Mouse (Mus musculus): ENCODE data around the gene Zxdc. TPM values are rescaled to one million over a fixed set of nuclear protein-coding genes. Genes with fewer than 3 reads are reported as not detected.

Gene Zxdc
- polyA plus RNA-seq (2015; fragmentation: Nextera tagmentation; extraction: Ambion mirVana): 7.7 and 9.7 TPM in 2 replicates

DNA sequence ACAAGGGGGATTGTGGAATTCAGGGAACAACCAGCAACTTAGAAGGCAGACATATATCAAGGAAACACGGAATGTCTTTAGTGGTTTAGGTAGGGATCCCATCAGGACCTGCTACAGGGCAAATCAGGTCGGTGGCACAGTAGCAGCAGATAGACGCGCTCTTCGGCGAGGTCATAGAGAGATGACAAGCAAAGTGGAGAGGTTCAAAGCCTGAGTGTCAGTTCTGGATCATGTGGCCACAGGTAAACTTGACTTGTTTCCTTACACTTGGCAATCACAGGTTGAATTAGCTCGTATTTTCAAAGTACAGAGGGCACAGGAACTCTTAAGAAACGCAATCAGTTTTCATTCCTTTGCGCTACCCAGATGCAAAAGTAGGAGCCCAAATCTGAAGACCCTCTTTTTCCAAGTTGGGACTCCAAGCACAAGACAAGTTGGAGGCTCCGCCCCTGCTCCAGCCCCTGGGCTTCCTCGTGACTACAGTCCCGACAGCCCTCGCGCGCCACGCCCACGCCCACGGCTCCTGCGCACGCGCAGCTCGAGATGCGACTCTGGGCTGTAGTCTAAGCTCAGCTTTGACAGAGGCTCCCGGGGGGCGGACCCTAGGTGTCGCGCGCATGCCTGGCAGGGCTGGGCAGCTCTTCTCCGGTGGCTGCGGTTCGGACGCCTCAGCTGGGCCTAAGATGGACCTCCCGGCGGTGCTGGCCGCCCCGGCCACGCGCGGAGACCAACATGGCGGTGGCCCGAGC, at the start of gene Zxdc:
Zxdc (plus strand) TSS at position 517 of the 749 bp plus-strand sequence.
- WGBS: 6% methylated on average over 41 of the region's 41 CpGs
- peak within 1 kb of the TSS; percentile 90 for H3K27ac ChIP-seq (ENCODE audit: low read depth, low read length)
- peak within 1 kb of the TSS; percentile 89 for H3K4me2 ChIP-seq (ENCODE audit: low read length)
- no peaks in the 10 kb centered on the region for H3K27me3 ChIP-seq (replicated peaks; ENCODE audit: control insufficient read depth, insufficient read depth, low read length)
- peak within 1 kb of the TSS; percentile 92 for H3K9ac ChIP-seq (ENCODE audit: low read depth, low read length)
- H3K4me1 ChIP-seq (ENCODE audit: control insufficient read depth, insufficient read depth, low read depth, low read length): peaks cover 19% of the 10 kb centered on the region
- peaks cover 7% of the 10 kb centered on the region for H3K36me3 ChIP-seq (ENCODE audit: control insufficient read depth, insufficient read depth, low read length)
- ATAC-seq: peak; percentile 99
- no peaks in the 10 kb centered on the region for H3K9me3 ChIP-seq (ENCODE audit: control insufficient read depth, low read length)
- H3K4me3 ChIP-seq (ENCODE audit: low read length): peak within 1 kb of the TSS; percentile 91

DNA sequence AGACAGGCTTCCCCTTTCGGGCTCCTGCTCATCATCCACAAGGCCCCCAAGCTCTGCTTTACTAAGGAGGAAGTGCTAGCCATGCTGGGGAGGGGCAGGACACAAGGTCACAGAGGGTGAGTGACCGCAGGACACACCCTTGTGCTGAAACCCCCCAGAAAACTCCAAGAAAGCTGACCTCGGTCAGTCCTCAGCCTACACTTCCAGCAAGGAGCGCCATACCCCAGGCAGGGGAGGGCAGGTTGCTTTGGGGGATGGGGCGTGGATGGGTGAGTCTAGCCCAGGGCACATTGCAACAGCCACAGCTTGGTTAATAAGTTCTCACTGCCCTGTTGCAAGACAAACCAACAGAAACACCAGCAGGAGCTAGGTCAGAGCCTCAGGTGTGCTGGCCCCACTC, 48.9 kb upstream of the Zxdc start:
- peaks cover 6% of the 10 kb centered on the region for H3K4me1 ChIP-seq (ENCODE audit: control insufficient read depth, insufficient read depth, low read depth, low read length)
- no peaks in the 10 kb centered on the region for H3K9me3 ChIP-seq (ENCODE audit: control insufficient read depth, low read length)
- no peak overlapping the region for H3K4me3 ChIP-seq (ENCODE audit: low read length)
- no peak overlapping the region for H3K9ac ChIP-seq (ENCODE audit: low read depth, low read length)
- H3K27ac ChIP-seq (ENCODE audit: low read depth, low read length): no peak overlapping the region
- H3K4me2 ChIP-seq (ENCODE audit: low read length): no peak overlapping the region
- WGBS: 82% methylated on average over 5 of the region's 5 CpGs
- H3K36me3 ChIP-seq (ENCODE audit: control insufficient read depth, insufficient read depth, low read length): no peaks in the 10 kb centered on the region
- no peak for ATAC-seq
- peaks cover 2% of the 10 kb centered on the region for H3K27me3 ChIP-seq (replicated peaks; ENCODE audit: control insufficient read depth, insufficient read depth, low read length)

- Histone ChIP-seq H3K36me3 (ENCODE audit: control insufficient read depth, insufficient read depth, low read length) (no peaks in the 10 kb centered on the region), H3K9ac (ENCODE audit: low read depth, low read length) (no peak overlapping the region), H3K9me3 (ENCODE audit: control insufficient read depth, low read length) (no peaks in the 10 kb centered on the region), H3K4me3 (ENCODE audit: low read length) (no peak overlapping the region), H3K4me1 (ENCODE audit: control insufficient read depth, insufficient read depth, low read depth, low read length) (peaks cover 6% of the 10 kb centered on the region), H3K27ac (ENCODE audit: low read depth, low read length) (no peak overlapping the region), H3K4me2 (ENCODE audit: low read length) (no peak overlapping the region), H3K27me3 (replicated peaks; ENCODE audit: control insufficient read depth, insufficient read depth, low read length) (peaks cover 2% of the 10 kb centered on the region)
- no peak for ATAC-seq
- WGBS: 57% methylated on average over 4 of the region's 4 CpGs
These were observed 47.5 kb upstream of the Zxdc start for GRCm38 (mm10) chr6:90321811-90322210.

DNA sequence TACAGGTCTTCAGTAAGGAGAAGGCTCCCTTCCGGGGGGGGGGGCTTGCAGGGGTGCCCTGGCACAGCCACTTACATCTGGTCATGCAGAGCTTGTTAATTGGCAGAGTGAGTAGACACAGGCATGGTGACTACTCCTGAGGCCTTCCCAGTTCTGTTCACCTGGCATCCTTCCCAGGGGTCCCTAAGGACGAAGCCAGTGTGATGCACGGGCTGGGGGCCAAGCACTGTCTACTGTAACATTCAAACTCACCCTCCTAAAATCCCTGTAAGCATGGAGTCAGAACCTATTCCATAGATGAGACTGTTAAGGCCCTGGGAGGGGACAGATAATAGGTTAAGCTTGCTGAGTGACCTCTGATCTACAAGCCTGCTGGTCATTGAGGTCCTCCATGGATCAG, 45.3 kb upstream of the Zxdc start:
- 0 out of 2 replicates have a peak, but pooled peaks have one; percentile 34 for ATAC-seq
- Histone ChIP-seq H3K36me3 (ENCODE audit: control insufficient read depth, insufficient read depth, low read length) (no peaks in the 10 kb centered on the region), H3K4me2 (ENCODE audit: low read length) (no peak overlapping the region), H3K27me3 (replicated peaks; ENCODE audit: control insufficient read depth, insufficient read depth, low read length) (peaks cover 2% of the 10 kb centered on the region), H3K9ac (ENCODE audit: low read depth, low read length) (no peak overlapping the region), H3K4me3 (ENCODE audit: low read length) (no peak overlapping the region), H3K4me1 (ENCODE audit: control insufficient read depth, insufficient read depth, low read depth, low read length) (peaks cover 6% of the 10 kb centered on the region), H3K9me3 (ENCODE audit: control insufficient read depth, low read length) (no peaks in the 10 kb centered on the region), H3K27ac (ENCODE audit: low read depth, low read length) (no peak overlapping the region)
- WGBS: 73% methylated on average over 3 of the region's 3 CpGs

GRCm38 (mm10) chr6:90324463-90324862, 44.8 kb upstream of the Zxdc start:
- Histone ChIP-seq H3K9ac (ENCODE audit: low read depth, low read length) (no peak overlapping the region), H3K4me2 (ENCODE audit: low read length) (no peak overlapping the region), H3K27ac (ENCODE audit: low read depth, low read length) (no peak overlapping the region), H3K4me1 (ENCODE audit: control insufficient read depth, insufficient read depth, low read depth, low read length) (peaks cover 6% of the 10 kb centered on the region), H3K9me3 (ENCODE audit: control insufficient read depth, low read length) (no peaks in the 10 kb centered on the region), H3K4me3 (ENCODE audit: low read length) (no peak overlapping the region), H3K36me3 (ENCODE audit: control insufficient read depth, insufficient read depth, low read length) (no peaks in the 10 kb centered on the region), H3K27me3 (replicated peaks; ENCODE audit: control insufficient read depth, insufficient read depth, low read length) (peaks cover 2% of the 10 kb centered on the region)
- 0 out of 2 replicates have a peak, but pooled peaks have one; percentile 9 for ATAC-seq
- 67% methylated on average over 3 of the region's 3 CpGs for WGBS

DNA sequence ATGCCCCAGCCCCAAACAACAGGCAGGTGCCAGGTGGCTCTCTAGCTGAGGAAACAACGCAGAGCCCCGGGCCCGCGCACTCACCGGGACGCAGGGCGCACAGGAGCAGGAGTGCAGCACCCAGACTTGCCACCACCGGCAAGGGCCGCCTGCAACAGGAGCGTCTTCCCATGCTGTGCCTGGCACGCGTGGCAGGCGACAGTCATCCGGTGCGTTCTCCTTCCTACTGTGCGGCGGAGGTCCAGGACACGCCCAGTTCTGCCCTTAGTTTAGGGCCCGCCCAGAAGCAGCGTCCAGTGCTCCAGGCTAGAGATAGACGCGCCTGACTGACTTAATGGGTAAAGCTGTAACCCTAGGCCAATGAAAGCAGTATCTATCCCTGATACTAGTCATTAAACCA, 44.3 kb upstream of the Zxdc start, which contains the start of gene Chst13:
Chst13 (minus strand) TSS at position 195 of the 400 bp plus-strand sequence.
- peak; percentile 25; the same call in 1 of the 2 replicates for ATAC-seq
- Histone ChIP-seq H3K4me2 (ENCODE audit: low read length) (peak within 1 kb of the TSS; percentile 52), H3K27ac (ENCODE audit: low read depth, low read length) (no peak within 1 kb of the TSS), H3K27me3 (replicated peaks; ENCODE audit: control insufficient read depth, insufficient read depth, low read length) (peaks cover 2% of the 10 kb centered on the region), H3K9me3 (ENCODE audit: control insufficient read depth, low read length) (no peaks in the 10 kb centered on the region), H3K4me3 (ENCODE audit: low read length) (peak within 1 kb of the TSS; percentile 12; the same call in 1 of the 2 replicates), H3K9ac (ENCODE audit: low read depth, low read length) (no peak within 1 kb of the TSS), H3K4me1 (ENCODE audit: control insufficient read depth, insufficient read depth, low read depth, low read length) (peaks cover 6% of the 10 kb centered on the region), H3K36me3 (ENCODE audit: control insufficient read depth, insufficient read depth, low read length) (no peaks in the 10 kb centered on the region)
- 11% methylated on average over 22 of the region's 22 CpGs for WGBS

- WGBS: 17% methylated on average over 6 of the region's 6 CpGs
- Histone ChIP-seq H3K9me3 (ENCODE audit: control insufficient read depth, low read length) (no peaks in the 10 kb centered on the region), H3K4me1 (ENCODE audit: control insufficient read depth, insufficient read depth, low read depth, low read length) (peaks cover 6% of the 10 kb centered on the region), H3K27ac (ENCODE audit: low read depth, low read length) (no peak overlapping the region), H3K36me3 (ENCODE audit: control insufficient read depth, insufficient read depth, low read length) (no peaks in the 10 kb centered on the region), H3K9ac (ENCODE audit: low read depth, low read length) (no peak overlapping the region), H3K4me2 (ENCODE audit: low read length) (no peak overlapping the region), H3K27me3 (replicated peaks; ENCODE audit: control insufficient read depth, insufficient read depth, low read length) (peaks cover 2% of the 10 kb centered on the region), H3K4me3 (ENCODE audit: low read length) (no peak overlapping the region)
- ATAC-seq: no peak
These were observed 41.6 kb upstream of the Zxdc start for GRCm38 (mm10) chr6:90327670-90328069.

GRCm38 (mm10) chr6:90329953-90330352, 39.3 kb upstream of the Zxdc start:
- no peak overlapping the region for H3K9ac ChIP-seq (ENCODE audit: low read depth, low read length)
- no peak overlapping the region for H3K4me3 ChIP-seq (ENCODE audit: low read length)
- peak; percentile 84 for ATAC-seq
- no peak overlapping the region for H3K4me2 ChIP-seq (ENCODE audit: low read length)
- 19% methylated on average over 1 of the region's 1 CpGs for WGBS
- no peaks in the 10 kb centered on the region for H3K36me3 ChIP-seq (ENCODE audit: control insufficient read depth, insufficient read depth, low read length)
- H3K27ac ChIP-seq (ENCODE audit: low read depth, low read length): no peak overlapping the region
- H3K9me3 ChIP-seq (ENCODE audit: control insufficient read depth, low read length): no peaks in the 10 kb centered on the region
- peaks cover 3% of the 10 kb centered on the region for H3K4me1 ChIP-seq (ENCODE audit: control insufficient read depth, insufficient read depth, low read depth, low read length)
- H3K27me3 ChIP-seq (replicated peaks; ENCODE audit: control insufficient read depth, insufficient read depth, low read length): peaks cover 2% of the 10 kb centered on the region

DNA sequence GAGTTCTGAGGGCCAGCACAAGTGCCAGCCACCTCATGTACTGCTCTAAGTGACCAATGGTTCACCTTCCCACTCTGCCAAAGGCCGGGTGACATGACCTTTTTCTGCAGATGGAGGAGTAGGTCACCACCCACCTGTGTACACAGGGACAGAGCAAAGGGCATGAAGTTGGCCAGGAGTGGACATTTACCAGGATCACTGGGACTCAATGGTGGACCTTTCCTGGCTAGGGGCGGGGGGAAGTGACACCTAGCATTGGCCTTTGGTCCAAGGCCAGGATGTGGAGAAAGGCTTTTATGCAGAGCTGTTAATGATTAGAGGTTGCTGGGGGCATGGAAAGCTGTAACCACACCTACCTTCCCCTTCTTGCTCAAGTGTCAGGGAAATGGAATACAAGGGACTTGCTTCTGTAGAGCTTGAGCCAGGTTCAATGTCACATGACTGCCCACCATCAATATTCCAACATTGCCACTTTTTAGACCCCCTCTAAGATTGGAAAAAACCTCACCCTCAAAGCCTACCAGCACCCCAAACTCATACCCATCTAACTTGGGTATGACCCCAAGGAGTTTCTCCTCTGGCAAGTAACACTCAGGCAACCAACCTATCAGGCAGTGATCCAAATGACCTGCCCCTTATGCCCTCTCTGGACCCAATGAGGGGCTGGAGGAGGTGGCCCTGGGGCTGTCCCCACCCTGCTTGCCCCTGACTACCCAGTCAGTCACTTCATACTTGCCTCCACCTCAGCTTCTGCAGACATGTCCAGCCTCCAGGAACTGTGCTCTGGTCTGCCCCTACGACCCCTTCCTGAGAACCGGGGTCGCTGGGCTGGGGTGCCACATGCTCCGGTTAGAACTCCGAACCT, 36.5 kb upstream of the Zxdc start, which contains the start of gene Uroc1:
Uroc1 (plus strand) TSS at position 724 of the 865 bp plus-strand sequence.
- H3K4me1 ChIP-seq (ENCODE audit: control insufficient read depth, insufficient read depth, low read depth, low read length): no peaks in the 10 kb centered on the region
- H3K4me3 ChIP-seq (ENCODE audit: low read length): no peak within 1 kb of the TSS
- WGBS: 93% methylated on average over 7 of the region's 7 CpGs
- ATAC-seq: no peak
- H3K9ac ChIP-seq (ENCODE audit: low read depth, low read length): no peak within 1 kb of the TSS
- H3K36me3 ChIP-seq (ENCODE audit: control insufficient read depth, insufficient read depth, low read length): no peaks in the 10 kb centered on the region
- no peaks in the 10 kb centered on the region for H3K27me3 ChIP-seq (replicated peaks; ENCODE audit: control insufficient read depth, insufficient read depth, low read length)
- no peak within 1 kb of the TSS for H3K27ac ChIP-seq (ENCODE audit: low read depth, low read length)
- no peak within 1 kb of the TSS for H3K4me2 ChIP-seq (ENCODE audit: low read length)
- no peaks in the 10 kb centered on the region for H3K9me3 ChIP-seq (ENCODE audit: control insufficient read depth, low read length)

All from hindbrain, embryonic 16.5 days (tissue).